Mouse (Mus musculus) midbrain, embryonic 10.5 days (tissue): ENCODE measurements around the gene Slc1a7. TPM values are rescaled to one million over a fixed set of nuclear protein-coding genes. Genes with fewer than 3 reads are reported as not detected.

Experiments
- DNase-seq: peaks from one replicate; pipeline ENCODE4 v3.0.0-alpha.2; 2017; ENCODE audit warnings: low spot score
- H3K27ac ChIP-seq: fragments of 300-500 bp; sonication (generic); replicated peaks from 2 replicates; pipeline ENCODE4 v1.5.1; 2016; ENCODE audit warnings: mild to moderate bottlenecking
- H3K27me3 ChIP-seq: fragments of 300-500 bp; sonication (generic); 2 replicates; pipeline ENCODE4 v1.6.1; 2016; ENCODE audit warnings: low read depth, mild to moderate bottlenecking; ENCODE audit not compliant: poor library complexity, severe bottlenecking
- H3K36me3 ChIP-seq: fragments of 300-500 bp; sonication (generic); 2 replicates; pipeline ENCODE4 v1.6.1; 2016; ENCODE audit warnings: mild to moderate bottlenecking, moderate library complexity
- H3K4me1 ChIP-seq: fragments of 300-500 bp; sonication (generic); 2 replicates; pipeline ENCODE4 v1.6.1; 2016
- H3K4me3 ChIP-seq: fragments of 300-500 bp; sonication (generic); 2 replicates; pipeline ENCODE4 v1.5.1; 2016; ENCODE audit warnings: mild to moderate bottlenecking, moderate library complexity
- H3K9me3 ChIP-seq: fragments of 300-500 bp; sonication (generic); replicated peaks from 2 replicates; pipeline ENCODE4 v1.6.1; 2016; ENCODE audit warnings: mild to moderate bottlenecking
- WGBS: fragments of 180-500 bp; shearing (Covaris S2); methylation state at CpG from one replicate; pipeline ENCODE4 v1.1.7; 2016; 5-methylcytosine and 5-hydroxymethylcytosine counted together
- polyA plus RNA-seq: library from polyadenylated mRNA; unstranded; fragments of >200 nt; fragmentation: Nextera tagmentation; extraction: Ambion mirVana; gene quantifications from 2 replicates; pipeline ENCODE4 v1.2.1, GENCODE M21; 2016

Gene Slc1a7
- polyA plus RNA-seq, 1 experiment from 2014 or later: not detected

DNA sequence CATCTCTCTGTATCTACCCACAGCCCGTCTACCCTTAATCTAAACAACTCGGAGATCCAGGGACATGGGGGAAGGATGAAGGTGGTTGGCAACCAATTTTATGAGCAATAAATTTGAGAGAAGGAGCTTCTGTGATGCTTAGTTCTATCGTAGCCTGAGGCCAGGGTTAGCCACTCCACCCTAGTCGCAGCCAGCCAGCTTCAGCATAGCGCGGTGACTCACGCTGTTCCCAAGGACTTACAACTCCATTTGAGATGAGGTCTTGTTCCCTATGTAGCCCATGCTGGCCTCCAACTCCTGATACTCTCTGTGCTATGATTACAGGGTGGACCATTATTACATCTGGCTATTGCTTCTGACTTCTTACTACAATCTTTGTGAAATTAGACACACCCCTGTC, 25.4 kb upstream of the Slc1a7 start:
- WGBS: 95% methylated on average over 7 of the region's 7 CpGs

DNA sequence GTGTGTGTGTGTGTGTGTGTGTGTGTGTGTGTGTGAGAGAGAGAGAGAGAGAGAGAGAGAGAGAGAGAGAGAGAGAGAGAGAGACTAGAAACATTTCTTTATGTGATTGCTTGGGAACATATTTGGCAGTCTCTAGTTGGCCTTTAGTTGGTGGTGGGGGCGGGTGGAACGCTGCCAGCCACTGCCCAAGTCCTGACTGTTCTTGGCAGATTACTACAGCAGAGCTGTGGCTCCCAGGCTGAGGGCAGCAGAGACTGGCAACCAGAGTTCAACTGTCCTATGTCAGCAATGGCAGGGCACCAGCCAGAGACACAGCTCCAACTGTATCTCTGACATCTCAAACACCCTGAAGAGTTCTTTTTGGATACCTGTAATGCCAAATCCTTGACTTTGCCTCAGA, 24.0 kb upstream of the Slc1a7 start:
- DNase-seq: no peak
- Histone ChIP-seq H3K4me3 (no peak overlapping the region), H3K27me3 (no peaks in the 10 kb centered on the region), H3K9me3 (no peaks in the 10 kb centered on the region), H3K36me3 (no peaks in the 10 kb centered on the region), H3K27ac (no peak overlapping the region), H3K4me1 (no peaks in the 10 kb centered on the region)
- WGBS: 78% methylated on average over 2 of the region's 2 CpGs

More for the DNA sequence above, 25.4 kb upstream of the Slc1a7 start:
- no peak overlapping the region for H3K27ac ChIP-seq
- H3K36me3 ChIP-seq: no peaks in the 10 kb centered on the region
- no peak for DNase-seq
- H3K27me3 ChIP-seq: no peaks in the 10 kb centered on the region
- H3K9me3 ChIP-seq: no peaks in the 10 kb centered on the region
- H3K4me3 ChIP-seq: no peak overlapping the region
- H3K4me1 ChIP-seq: no peaks in the 10 kb centered on the region

DNA sequence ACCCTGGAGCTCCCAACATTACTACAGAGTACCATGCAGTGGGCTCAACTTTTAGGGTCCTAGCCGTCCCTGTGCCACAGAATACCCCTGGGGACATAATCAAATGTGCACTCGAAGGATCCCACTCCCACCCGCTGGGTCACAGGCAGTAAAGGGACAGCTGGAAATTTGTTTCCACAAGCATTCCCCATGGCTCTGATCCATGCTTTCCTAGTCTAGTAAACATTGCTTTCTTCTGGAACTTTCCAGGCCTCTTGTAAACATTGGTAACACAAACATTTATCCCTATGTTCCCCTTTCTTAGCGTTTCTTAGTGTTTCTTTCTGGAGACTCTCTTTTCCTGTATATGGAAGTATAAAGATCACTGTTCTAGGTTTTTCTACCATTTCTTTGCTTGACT, 18.2 kb upstream of the Slc1a7 start:
- Histone ChIP-seq H3K4me1 (no peaks in the 10 kb centered on the region), H3K36me3 (no peaks in the 10 kb centered on the region), H3K9me3 (no peaks in the 10 kb centered on the region), H3K27me3 (no peaks in the 10 kb centered on the region), H3K27ac (no peak overlapping the region), H3K4me3 (no peak overlapping the region)
- no peak for DNase-seq
- 89% methylated on average over 4 of the region's 4 CpGs for WGBS

DNA sequence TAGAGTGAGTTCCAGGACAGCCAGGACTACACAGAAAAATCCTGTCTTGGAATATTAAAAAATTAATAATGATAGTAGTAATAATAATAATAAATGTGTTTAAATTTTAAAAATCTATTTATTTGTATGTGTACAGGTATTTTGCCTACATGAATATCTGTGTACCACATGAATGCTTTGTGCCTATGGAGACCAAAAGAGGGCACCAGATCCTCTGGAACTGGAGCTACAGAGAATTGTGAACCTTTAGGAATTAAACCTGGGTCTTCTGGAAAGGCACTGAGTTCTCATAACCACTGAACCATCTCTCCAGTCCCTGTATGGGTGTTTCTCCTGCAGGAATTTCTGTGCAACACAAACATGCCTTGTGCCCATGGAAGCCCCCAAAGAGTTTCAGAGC, 15.3 kb upstream of the Slc1a7 start:
- no peak for DNase-seq
- Histone ChIP-seq H3K36me3 (no peaks in the 10 kb centered on the region), H3K27ac (no peak overlapping the region), H3K9me3 (no peaks in the 10 kb centered on the region), H3K4me1 (no peaks in the 10 kb centered on the region), H3K4me3 (no peak overlapping the region), H3K27me3 (no peaks in the 10 kb centered on the region)

DNA sequence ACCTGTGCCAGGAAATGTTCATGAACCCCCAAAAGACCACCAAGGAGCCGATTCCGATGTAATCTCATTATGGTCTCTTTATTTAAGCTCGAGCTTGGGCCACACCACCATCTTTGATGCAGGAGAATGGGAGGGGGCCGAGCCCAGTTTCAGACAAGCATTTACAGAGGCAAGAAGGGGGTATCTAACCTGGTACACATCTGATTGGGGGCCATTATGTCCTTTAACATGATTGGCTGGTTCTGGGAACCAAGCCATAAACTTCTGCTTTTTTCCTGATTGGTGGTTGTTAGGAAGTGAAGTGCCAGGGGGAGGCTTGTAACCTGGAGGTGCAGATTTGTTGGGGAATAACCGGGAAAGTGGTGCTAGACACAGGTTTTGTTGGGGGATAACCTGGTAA, 12.4 kb upstream of the Slc1a7 start:
- Histone ChIP-seq H3K27ac (no peak overlapping the region), H3K4me1 (no peaks in the 10 kb centered on the region), H3K4me3 (no peak overlapping the region), H3K36me3 (no peaks in the 10 kb centered on the region), H3K27me3 (no peaks in the 10 kb centered on the region), H3K9me3 (no peaks in the 10 kb centered on the region)
- no peak for DNase-seq
- WGBS: 76% methylated on average over 5 of the region's 5 CpGs

DNA sequence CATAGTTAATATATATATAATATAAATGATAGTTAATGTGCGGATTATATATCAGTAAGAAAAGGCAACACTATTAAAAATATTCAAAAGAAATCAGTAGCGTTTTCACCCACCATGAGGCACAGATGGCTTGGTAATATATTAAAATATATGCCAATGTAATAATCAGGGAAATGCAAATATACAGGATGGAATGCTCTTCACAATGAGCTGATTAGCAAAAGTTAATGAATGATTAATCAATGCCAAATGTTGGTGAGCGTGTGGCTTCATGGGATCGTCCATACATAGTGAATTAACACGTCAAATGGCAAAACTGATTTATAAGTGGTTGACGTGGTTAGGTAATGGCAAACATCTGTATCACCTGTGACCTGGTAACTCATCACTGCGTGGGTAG, 9.6 kb upstream of the Slc1a7 start:
- Histone ChIP-seq H3K9me3 (no peaks in the 10 kb centered on the region), H3K4me3 (no peak overlapping the region), H3K36me3 (no peaks in the 10 kb centered on the region), H3K27ac (no peak overlapping the region), H3K27me3 (no peaks in the 10 kb centered on the region), H3K4me1 (peaks cover 5% of the 10 kb centered on the region; the same call in 1 of the 2 replicates)
- 91% methylated on average over 7 of the region's 7 CpGs for WGBS
- no peak for DNase-seq

GRCm38 (mm10) chr4:107962044-107962732, 5.9 kb upstream of the Slc1a7 start:
- Histone ChIP-seq H3K27ac (no peak overlapping the region), H3K27me3 (no peaks in the 10 kb centered on the region), H3K4me1 (peaks cover 14% of the 10 kb centered on the region), H3K36me3 (no peaks in the 10 kb centered on the region), H3K4me3 (no peak overlapping the region), H3K9me3 (no peaks in the 10 kb centered on the region)
- 87% methylated on average over 11 of the region's 11 CpGs for WGBS
- DNase-seq: no peak

DNA sequence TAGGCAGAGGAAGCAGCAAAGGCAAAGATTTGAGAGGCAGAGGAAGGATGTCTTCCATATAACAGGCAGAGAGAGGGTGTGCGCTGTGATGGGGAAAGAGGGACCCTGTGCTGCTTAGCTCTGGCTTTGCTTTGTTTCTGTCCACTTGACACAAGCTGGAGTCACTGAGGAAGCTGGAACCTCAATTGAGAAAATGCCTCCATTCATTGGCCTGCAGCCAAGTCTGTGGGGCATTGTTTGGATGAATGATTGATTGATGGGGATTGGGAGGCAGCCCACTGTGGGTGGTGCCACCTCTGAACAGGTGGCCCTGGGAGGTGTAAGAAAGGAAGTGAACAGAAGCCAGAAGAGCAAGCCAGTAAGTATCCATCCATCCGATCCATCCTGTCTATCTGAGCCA, 5.3 kb upstream of the Slc1a7 start:
- Histone ChIP-seq H3K9me3 (no peaks in the 10 kb centered on the region), H3K4me3 (no peak overlapping the region), H3K27ac (no peak overlapping the region), H3K27me3 (no peaks in the 10 kb centered on the region), H3K4me1 (peaks cover 14% of the 10 kb centered on the region), H3K36me3 (no peaks in the 10 kb centered on the region)
- 83% methylated on average over 2 of the region's 2 CpGs for WGBS
- no peak for DNase-seq

- H3K36me3 ChIP-seq: no peaks in the 10 kb centered on the region
- no peak overlapping the region for H3K4me3 ChIP-seq
- DNase-seq: no peak
- peaks cover 26% of the 10 kb centered on the region for H3K4me1 ChIP-seq
- H3K27ac ChIP-seq: no peak overlapping the region
- H3K9me3 ChIP-seq: no peaks in the 10 kb centered on the region
- 73% methylated on average over 5 of the region's 5 CpGs for WGBS
- H3K27me3 ChIP-seq: 0 out of 2 replicates have a peak, but pooled peaks cover 3% of the 10 kb centered on the region
These were observed 1.6 kb upstream of the Slc1a7 start for GRCm38 (mm10) chr4:107966416-107967109.

DNA sequence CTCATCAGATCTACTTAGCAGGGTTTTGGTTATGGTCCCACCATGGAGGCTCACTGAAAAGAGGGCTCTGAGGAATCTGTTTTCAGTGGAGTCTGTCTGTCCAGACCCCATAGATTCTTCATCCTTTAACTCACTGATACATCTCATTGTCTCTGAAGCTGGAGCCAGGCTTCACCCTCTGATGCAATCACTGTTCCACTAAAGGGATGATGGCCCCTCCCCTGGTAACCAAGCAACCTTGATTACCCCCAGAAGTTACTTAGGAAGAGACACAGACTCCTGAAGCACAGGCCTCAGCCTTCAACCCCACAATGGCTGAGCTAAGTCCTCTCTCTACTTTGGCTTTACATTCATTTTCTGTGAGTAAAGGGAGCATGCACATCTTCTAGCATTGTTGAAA, 1.6 kb downstream of the Slc1a7 start:
- Histone ChIP-seq H3K27me3 (0 out of 2 replicates have a peak, but pooled peaks cover 3% of the 10 kb centered on the region), H3K36me3 (no peaks in the 10 kb centered on the region), H3K4me1 (peaks cover 21% of the 10 kb centered on the region), H3K27ac (no peak overlapping the region), H3K9me3 (no peaks in the 10 kb centered on the region), H3K4me3 (no peak overlapping the region)
- DNase-seq: no peak

DNA sequence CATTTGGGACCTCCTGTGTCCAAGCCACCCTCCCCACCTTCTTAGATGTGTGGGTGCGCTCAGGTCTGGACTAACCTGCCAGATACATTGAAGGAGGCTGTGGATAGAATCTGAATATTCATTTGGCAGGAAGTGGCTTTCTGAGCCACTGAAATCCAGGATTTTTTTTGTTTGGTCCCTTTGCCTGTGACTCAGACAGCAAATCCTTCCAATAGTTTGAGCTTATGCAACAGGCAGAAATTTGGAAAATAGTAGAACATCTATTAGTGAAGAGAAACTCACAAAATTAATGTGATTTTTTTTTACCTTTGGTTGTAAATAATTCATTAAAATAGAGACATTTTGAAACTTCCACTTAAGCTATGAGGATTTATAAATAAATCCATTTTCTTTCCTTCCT, 3.0 kb downstream of the Slc1a7 start:
- Histone ChIP-seq H3K4me1 (peaks cover 21% of the 10 kb centered on the region), H3K27me3 (0 out of 2 replicates have a peak, but pooled peaks cover 3% of the 10 kb centered on the region), H3K27ac (no peak overlapping the region), H3K9me3 (no peaks in the 10 kb centered on the region), H3K36me3 (no peaks in the 10 kb centered on the region), H3K4me3 (no peak overlapping the region)
- no peak for DNase-seq
- WGBS: 91% methylated on average over 1 of the region's 1 CpGs

GRCm38 (mm10) chr4:107974527-107974926, 6.4 kb downstream of the Slc1a7 start:
- H3K36me3 ChIP-seq: no peaks in the 10 kb centered on the region
- H3K27ac ChIP-seq: no peak overlapping the region
- H3K4me1 ChIP-seq: peaks cover 12% of the 10 kb centered on the region
- 87% methylated on average over 11 of the region's 11 CpGs for WGBS
- H3K9me3 ChIP-seq: no peaks in the 10 kb centered on the region
- no peaks in the 10 kb centered on the region for H3K27me3 ChIP-seq
- H3K4me3 ChIP-seq: no peak overlapping the region
- no peak for DNase-seq

DNA sequence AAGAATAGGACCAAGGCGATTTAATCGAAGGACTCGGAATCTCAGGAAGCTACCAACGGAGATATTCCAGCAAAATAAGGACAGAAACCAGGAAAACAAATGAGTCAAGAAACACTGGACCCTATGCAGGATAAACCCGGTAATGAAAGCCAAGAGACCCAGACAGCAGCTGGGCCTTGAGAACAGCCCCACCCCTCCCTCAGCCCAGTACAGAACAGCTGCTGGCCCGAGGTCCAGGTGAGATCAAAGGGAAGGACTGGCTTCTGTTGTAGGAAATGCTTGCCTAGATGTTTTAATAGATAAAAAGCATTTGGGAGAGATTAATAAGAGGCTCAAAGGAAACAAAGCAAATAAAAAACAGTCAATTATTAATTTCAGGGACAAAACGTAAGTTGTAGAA, 6.9 kb downstream of the Slc1a7 start:
- H3K27me3 ChIP-seq: no peaks in the 10 kb centered on the region
- H3K4me1 ChIP-seq: peaks cover 13% of the 10 kb centered on the region
- H3K4me3 ChIP-seq: no peak overlapping the region
- no peaks in the 10 kb centered on the region for H3K36me3 ChIP-seq
- no peak for DNase-seq
- H3K27ac ChIP-seq: no peak overlapping the region
- WGBS: 83% methylated on average over 7 of the region's 7 CpGs
- H3K9me3 ChIP-seq: no peaks in the 10 kb centered on the region
